Mouse (Mus musculus): ENCODE results near the gene Epb41. TPM values are rescaled to one million over a fixed set of nuclear protein-coding genes. Genes with fewer than 3 reads are reported as not detected.

Epb41 gene
- polyA plus RNA-seq, 1 experiment from 2014 or later, result 139 TPM

- peaks cover 38% of the 10 kb centered on the region for H3K36me3 ChIP-seq (replicated peaks; ENCODE audit: control insufficient read depth, insufficient read depth, low read depth, low read length)
These were observed 176.0 kb downstream of the Epb41 start for GRCm38 (mm10) chr4:131899180-131899554.

DNA sequence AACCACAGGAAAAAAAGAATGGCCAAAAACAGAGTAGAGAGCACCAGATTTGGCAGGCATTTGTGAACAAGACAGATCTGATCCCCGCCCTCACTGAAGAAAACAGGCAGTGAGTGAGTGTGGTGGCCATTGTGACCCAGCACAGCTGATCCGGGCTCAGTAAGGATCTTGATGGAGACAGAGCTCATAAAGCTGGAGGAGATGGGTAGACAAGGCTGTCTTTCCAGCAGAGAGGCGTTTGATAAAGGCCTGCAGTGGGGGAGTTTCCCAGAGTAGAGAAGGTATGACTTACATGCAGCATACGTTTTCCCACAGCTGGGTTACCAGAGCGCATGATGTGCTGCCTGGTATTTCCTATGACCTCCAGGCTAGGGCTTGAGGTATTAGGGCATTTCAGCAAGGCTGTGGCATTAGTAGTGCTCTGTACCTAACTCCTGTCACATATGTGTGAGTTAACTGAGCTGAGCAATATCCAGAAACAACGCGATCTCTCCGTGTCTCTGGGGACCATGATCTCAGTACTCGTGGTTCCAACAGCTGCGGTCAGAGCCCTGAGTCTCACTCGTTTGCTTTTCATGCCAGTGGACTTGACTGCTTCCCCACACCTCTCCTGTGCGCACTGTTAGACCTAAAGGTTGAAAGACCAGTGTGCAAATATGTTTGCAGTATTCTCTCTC lies 176.5 kb downstream of the Epb41 start:
- DNase-seq (ENCODE audit: low spot score), result no peak
- 88% methylated on average over 12 of the region's 12 CpGs for WGBS

More at GRCm38 (mm10) chr4:131899180-131899554, 176.0 kb downstream of the Epb41 start:
- Histone ChIP-seq H3K4me2 (ENCODE audit: low read depth, low read length) (no peak overlapping the region), H3K27me3 (ENCODE audit: control insufficient read depth, insufficient read depth, low read length) (no peaks in the 10 kb centered on the region), H3K4me3 (ENCODE audit: low read depth, low read length) (no peak overlapping the region), H3K9ac (replicated peaks; ENCODE audit: low read length) (no peak overlapping the region), H3K4me1 (ENCODE audit: control insufficient read depth, insufficient read depth, low read length) (no peaks in the 10 kb centered on the region), H3K9me3 (replicated peaks; ENCODE audit: control insufficient read depth, low read length) (no peaks in the 10 kb centered on the region), H3K27ac (replicated peaks; ENCODE audit: low read depth, low read length) (no peak overlapping the region)
- no peak for ATAC-seq (replicated peaks; ENCODE audit: insufficient number of reproducible peaks, low FRiP score, low TSS enrichment, low read depth)
- DNase-seq (ENCODE audit: low spot score), result no peak
- WGBS, result 96% methylated on average over 6 of the region's 6 CpGs

GRCm38 (mm10) chr4:131897787-131898186 lies 177.3 kb downstream of the Epb41 start:
- Histone ChIP-seq H3K27ac (replicated peaks; ENCODE audit: low read depth, low read length) (no peak overlapping the region), H3K4me1 (ENCODE audit: control insufficient read depth, insufficient read depth, low read length) (no peaks in the 10 kb centered on the region), H3K4me2 (ENCODE audit: low read depth, low read length) (no peak overlapping the region), H3K36me3 (replicated peaks; ENCODE audit: control insufficient read depth, insufficient read depth, low read depth, low read length) (peaks cover 43% of the 10 kb centered on the region), H3K27me3 (ENCODE audit: control insufficient read depth, insufficient read depth, low read length) (no peaks in the 10 kb centered on the region), H3K4me3 (ENCODE audit: low read depth, low read length) (no peak overlapping the region), H3K9ac (replicated peaks; ENCODE audit: low read length) (no peak overlapping the region), H3K9me3 (replicated peaks; ENCODE audit: control insufficient read depth, low read length) (no peaks in the 10 kb centered on the region)
- WGBS, result 94% methylated on average over 8 of the region's 8 CpGs
- DNase-seq (ENCODE audit: low spot score), result no peak
- no peak for ATAC-seq (replicated peaks; ENCODE audit: insufficient number of reproducible peaks, low FRiP score, low TSS enrichment, low read depth)

More for the DNA sequence above, 176.5 kb downstream of the Epb41 start:
- no peak for ATAC-seq (replicated peaks; ENCODE audit: insufficient number of reproducible peaks, low FRiP score, low TSS enrichment, low read depth)
- H3K4me1 ChIP-seq (ENCODE audit: control insufficient read depth, insufficient read depth, low read length), result no peaks in the 10 kb centered on the region
- no peak overlapping the region for H3K9ac ChIP-seq (replicated peaks; ENCODE audit: low read length)
- H3K4me2 ChIP-seq (ENCODE audit: low read depth, low read length), result no peak overlapping the region
- H3K9me3 ChIP-seq (replicated peaks; ENCODE audit: control insufficient read depth, low read length), result no peaks in the 10 kb centered on the region
- no peak overlapping the region for H3K4me3 ChIP-seq (ENCODE audit: low read depth, low read length)
- H3K27me3 ChIP-seq (ENCODE audit: control insufficient read depth, insufficient read depth, low read length), result no peaks in the 10 kb centered on the region
- no peak overlapping the region for H3K27ac ChIP-seq (replicated peaks; ENCODE audit: low read depth, low read length)
- H3K36me3 ChIP-seq (replicated peaks; ENCODE audit: control insufficient read depth, insufficient read depth, low read depth, low read length), result peaks cover 39% of the 10 kb centered on the region

DNA sequence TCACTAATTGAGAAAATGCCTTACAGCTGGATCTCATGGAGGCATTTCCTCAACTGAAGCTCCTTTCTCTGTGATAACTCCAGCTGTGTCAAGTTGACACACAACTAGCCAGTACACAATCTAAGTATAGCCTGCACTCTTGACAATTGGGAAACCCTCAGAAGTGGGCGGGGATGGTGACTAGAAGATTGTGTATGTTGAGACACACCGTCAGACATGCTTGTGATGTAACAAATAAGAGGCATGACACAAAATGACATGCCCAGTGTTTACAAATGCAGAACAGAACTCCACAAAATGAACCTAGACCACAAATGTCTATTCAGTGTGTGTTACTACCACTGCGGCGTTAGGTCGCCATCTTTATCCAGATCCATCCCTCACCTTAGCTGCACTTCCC lies 178.0 kb downstream of the Epb41 start:
- H3K4me2 ChIP-seq (ENCODE audit: low read depth, low read length), result no peak overlapping the region
- H3K9me3 ChIP-seq (replicated peaks; ENCODE audit: control insufficient read depth, low read length), result no peaks in the 10 kb centered on the region
- DNase-seq (ENCODE audit: low spot score), result no peak
- no peak overlapping the region for H3K4me3 ChIP-seq (ENCODE audit: low read depth, low read length)
- H3K9ac ChIP-seq (replicated peaks; ENCODE audit: low read length), result no peak overlapping the region
- 93% methylated on average over 5 of the region's 5 CpGs for WGBS
- H3K27ac ChIP-seq (replicated peaks; ENCODE audit: low read depth, low read length), result no peak overlapping the region
- H3K36me3 ChIP-seq (replicated peaks; ENCODE audit: control insufficient read depth, insufficient read depth, low read depth, low read length), result peaks cover 42% of the 10 kb centered on the region
- ATAC-seq (replicated peaks; ENCODE audit: insufficient number of reproducible peaks, low FRiP score, low TSS enrichment, low read depth), result no peak
- no peaks in the 10 kb centered on the region for H3K4me1 ChIP-seq (ENCODE audit: control insufficient read depth, insufficient read depth, low read length)
- H3K27me3 ChIP-seq (ENCODE audit: control insufficient read depth, insufficient read depth, low read length), result no peaks in the 10 kb centered on the region

- H3K27me3 ChIP-seq (ENCODE audit: control insufficient read depth, insufficient read depth, low read length), result no peaks in the 10 kb centered on the region
- no peaks in the 10 kb centered on the region for H3K4me1 ChIP-seq (ENCODE audit: control insufficient read depth, insufficient read depth, low read length)
- no peak for ATAC-seq (replicated peaks; ENCODE audit: insufficient number of reproducible peaks, low FRiP score, low TSS enrichment, low read depth)
- no peak overlapping the region for H3K27ac ChIP-seq (replicated peaks; ENCODE audit: low read depth, low read length)
- no peaks in the 10 kb centered on the region for H3K9me3 ChIP-seq (replicated peaks; ENCODE audit: control insufficient read depth, low read length)
- 87% methylated on average over 3 of the region's 3 CpGs for WGBS
- no peak overlapping the region for H3K4me3 ChIP-seq (ENCODE audit: low read depth, low read length)
- peaks cover 15% of the 10 kb centered on the region for H3K36me3 ChIP-seq (replicated peaks; ENCODE audit: control insufficient read depth, insufficient read depth, low read depth, low read length)
- H3K9ac ChIP-seq (replicated peaks; ENCODE audit: low read length), result no peak overlapping the region
- DNase-seq (ENCODE audit: low spot score), result no peak
- no peak overlapping the region for H3K4me2 ChIP-seq (ENCODE audit: low read depth, low read length)
These were observed 184.4 kb downstream of the Epb41 start for GRCm38 (mm10) chr4:131890692-131891091.

GRCm38 (mm10) chr4:131888564-131888963 lies 186.6 kb downstream of the Epb41 start:
- H3K36me3 ChIP-seq (replicated peaks; ENCODE audit: control insufficient read depth, insufficient read depth, low read depth, low read length), result peaks cover 6% of the 10 kb centered on the region
- ATAC-seq (replicated peaks; ENCODE audit: insufficient number of reproducible peaks, low FRiP score, low TSS enrichment, low read depth) (no peak), DNase-seq (ENCODE audit: low spot score) (no peak)
- no peak overlapping the region for H3K4me3 ChIP-seq (ENCODE audit: low read depth, low read length)
- no peaks in the 10 kb centered on the region for H3K4me1 ChIP-seq (ENCODE audit: control insufficient read depth, insufficient read depth, low read length)
- H3K9ac ChIP-seq (replicated peaks; ENCODE audit: low read length), result no peak overlapping the region
- WGBS, result 91% methylated on average over 1 of the region's 1 CpGs
- H3K27me3 ChIP-seq (ENCODE audit: control insufficient read depth, insufficient read depth, low read length), result no peaks in the 10 kb centered on the region
- no peak overlapping the region for H3K27ac ChIP-seq (replicated peaks; ENCODE audit: low read depth, low read length)
- H3K4me2 ChIP-seq (ENCODE audit: low read depth, low read length), result no peak overlapping the region
- H3K9me3 ChIP-seq (replicated peaks; ENCODE audit: control insufficient read depth, low read length), result no peaks in the 10 kb centered on the region

DNA sequence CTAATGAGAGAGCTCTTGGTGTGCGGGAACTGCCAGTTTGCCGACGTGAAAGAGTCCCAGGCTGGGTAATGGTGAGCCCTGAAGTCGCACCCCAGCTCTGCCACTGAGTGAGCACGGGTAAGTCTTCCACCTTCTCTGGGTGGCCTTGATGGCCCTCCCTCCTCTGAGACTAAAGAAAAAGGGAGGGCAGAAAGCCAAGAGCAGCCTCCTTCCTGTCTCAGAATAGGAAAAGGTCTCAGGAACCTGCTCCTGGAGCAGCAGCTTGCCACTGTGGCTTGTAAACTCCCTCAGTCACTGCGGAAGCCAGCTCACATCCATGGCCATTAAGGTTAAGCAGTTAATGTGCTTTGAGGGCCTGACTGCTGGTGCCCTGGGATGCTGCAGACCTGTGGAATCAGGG lies 189.7 kb downstream of the Epb41 start:
- 86% methylated on average over 6 of the region's 6 CpGs for WGBS
- no peaks in the 10 kb centered on the region; the same call in 1 of the 2 replicates for H3K36me3 ChIP-seq (replicated peaks; ENCODE audit: control insufficient read depth, insufficient read depth, low read depth, low read length)

GRCm38 (mm10) chr4:131883571-131883970 lies 191.6 kb downstream of the Epb41 start:
- H3K27me3 ChIP-seq (ENCODE audit: control insufficient read depth, insufficient read depth, low read length), result no peaks in the 10 kb centered on the region
- no peaks in the 10 kb centered on the region for H3K9me3 ChIP-seq (replicated peaks; ENCODE audit: control insufficient read depth, low read length)
- 81% methylated on average over 6 of the region's 6 CpGs for whole genome bisulfite sequencing
- no peak overlapping the region for H3K27ac ChIP-seq (replicated peaks; ENCODE audit: low read depth, low read length)
- ATAC-seq (replicated peaks; ENCODE audit: insufficient number of reproducible peaks, low FRiP score, low TSS enrichment, low read depth), result no peak
- H3K9ac ChIP-seq (replicated peaks; ENCODE audit: low read length), result no peak overlapping the region
- no peak overlapping the region for H3K4me3 ChIP-seq (ENCODE audit: low read depth, low read length)
- no peaks in the 10 kb centered on the region; the same call in 1 of the 2 replicates for H3K36me3 ChIP-seq (replicated peaks; ENCODE audit: control insufficient read depth, insufficient read depth, low read depth, low read length)
- no peaks in the 10 kb centered on the region for H3K4me1 ChIP-seq (ENCODE audit: control insufficient read depth, insufficient read depth, low read length)
- no peak for DNase-seq (ENCODE audit: low spot score)
- H3K4me2 ChIP-seq (ENCODE audit: low read depth, low read length), result no peak overlapping the region

More for the DNA sequence above, 189.7 kb downstream of the Epb41 start:
- H3K4me1 ChIP-seq (ENCODE audit: control insufficient read depth, insufficient read depth, low read length), result no peaks in the 10 kb centered on the region
- no peak overlapping the region for H3K4me2 ChIP-seq (ENCODE audit: low read depth, low read length)
- no peak overlapping the region for H3K27ac ChIP-seq (replicated peaks; ENCODE audit: low read depth, low read length)
- DNase-seq (ENCODE audit: low spot score), result no peak
- no peaks in the 10 kb centered on the region for H3K9me3 ChIP-seq (replicated peaks; ENCODE audit: control insufficient read depth, low read length)
- no peak overlapping the region for H3K4me3 ChIP-seq (ENCODE audit: low read depth, low read length)
- H3K27me3 ChIP-seq (ENCODE audit: control insufficient read depth, insufficient read depth, low read length), result no peaks in the 10 kb centered on the region
- H3K9ac ChIP-seq (replicated peaks; ENCODE audit: low read length), result no peak overlapping the region
- no peak for ATAC-seq (replicated peaks; ENCODE audit: insufficient number of reproducible peaks, low FRiP score, low TSS enrichment, low read depth)
